Mouse (Mus musculus) G1E (cell line): ENCODE measurements around the gene Rbms3.

Experiments used
- CTCF ChIP-seq: IDR thresholded peaks from 2 replicates; pipeline ENCODE4 v1.5.1; 2012; ENCODE audit warnings: low read depth, low read length, inconsistent platforms, mixed read lengths
- GATA1 ChIP-seq: IDR thresholded peaks from 2 replicates; pipeline ENCODE4 v1.6.1; 2012; ENCODE audit warnings: borderline replicate concordance, low read length, inconsistent platforms, mixed read lengths
- TAL1 ChIP-seq: conservative IDR thresholded peaks from 2 replicates; pipeline ENCODE4 v1.6.1; 2012; ENCODE audit warnings: low read depth, low read length, inconsistent platforms, mixed read lengths

DNA sequence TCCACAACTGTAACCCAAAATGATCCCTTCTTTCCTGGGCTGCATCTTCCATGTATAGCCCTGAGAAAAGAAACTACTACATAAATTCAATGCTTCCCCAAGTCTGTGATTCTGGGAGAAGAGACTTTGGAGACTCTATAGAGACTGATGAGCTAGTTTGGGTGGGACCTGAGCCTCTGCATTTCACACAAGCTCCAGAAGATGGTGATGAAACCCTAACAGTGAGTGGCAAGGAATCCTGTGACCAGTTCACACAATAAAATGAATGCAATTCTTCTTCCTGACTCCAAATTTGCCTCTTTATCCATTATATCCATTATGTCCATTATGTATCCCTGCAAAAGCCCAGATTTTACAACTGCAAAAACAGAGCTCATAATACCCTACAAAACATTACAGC is 2.5 kb downstream of the Rbms3 start:
- TF ChIP-seq CTCF = no peak
- no peak for TF ChIP-seq TAL1
- no peak for TF ChIP-seq GATA1
